Mouse (Mus musculus): ENCODE data around the gene Olfr56. TPM values are rescaled to one million over a fixed set of nuclear protein-coding genes. Genes with fewer than 3 reads are reported as not detected.

The Olfr56 gene
- polyA plus RNA-seq, 1 experiment from 2014 or later: 0.09 TPM

DNA sequence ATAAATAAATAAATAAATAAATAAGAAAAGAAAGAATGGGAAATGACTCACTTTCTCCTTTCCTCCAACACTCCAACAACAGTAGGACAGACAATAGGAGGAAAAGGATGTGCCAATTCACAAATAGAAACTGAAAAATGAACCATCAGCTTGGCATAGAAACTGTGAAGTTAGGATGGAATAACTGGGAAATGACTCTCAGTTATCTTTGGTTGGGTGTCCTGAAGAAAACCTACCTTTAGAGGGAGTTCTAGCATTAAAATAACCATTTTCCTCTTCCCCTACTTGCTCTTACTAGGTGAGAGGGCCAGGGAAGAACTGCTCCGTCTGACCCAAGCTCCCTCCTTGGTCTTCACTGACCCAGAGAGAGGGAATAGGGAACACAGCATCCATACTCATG, 127.1 kb downstream of the Olfr56 start:
- 75% methylated on average over 1 of the region's 1 CpGs for whole genome bisulfite sequencing

DNA sequence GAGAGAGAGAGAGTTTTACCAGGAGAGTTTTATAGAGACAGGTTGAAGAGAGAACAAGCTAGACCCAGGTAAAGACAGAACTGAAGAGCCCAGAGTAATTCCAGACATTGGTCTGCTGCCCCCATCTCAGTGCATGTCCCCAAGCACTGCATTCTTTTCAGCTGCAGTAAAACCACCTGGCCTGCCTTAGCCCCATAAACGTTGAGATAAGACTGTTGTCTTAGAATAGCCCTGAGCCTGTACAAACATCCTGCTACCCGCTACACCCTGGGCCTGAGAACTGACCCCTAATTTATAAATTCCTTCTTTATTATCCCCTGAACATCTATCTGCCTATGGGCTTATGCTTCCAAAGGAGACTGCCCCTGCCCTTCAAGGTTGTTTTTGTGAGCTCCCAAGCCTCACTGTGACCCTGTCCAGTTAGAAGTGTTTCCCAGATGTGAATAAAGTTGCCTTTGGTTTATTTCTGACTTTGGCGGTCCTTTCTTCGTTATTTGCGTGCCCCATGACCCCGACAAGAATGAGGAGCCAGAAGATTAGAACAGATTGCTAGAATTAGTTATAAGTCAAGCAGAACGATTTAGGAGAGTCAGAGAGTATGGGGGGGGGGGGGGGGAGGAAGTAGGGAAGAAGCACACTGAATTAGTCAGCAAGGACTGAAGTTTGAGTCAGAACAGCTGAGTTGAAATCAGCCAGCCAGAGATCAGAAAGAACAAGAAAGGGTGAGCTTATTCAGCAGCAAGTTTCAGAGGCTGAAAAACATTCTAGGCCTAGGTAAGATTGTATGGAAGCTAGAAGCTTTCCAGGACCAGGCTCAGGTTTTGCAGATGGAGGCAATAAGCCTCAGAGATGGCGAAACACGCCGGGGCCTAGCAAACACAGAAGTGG, 129.2 kb downstream of the Olfr56 start:
- Histone ChIP-seq H3K36me3 (ENCODE audit: insufficient read depth, low read length) (no peaks in the 10 kb centered on the region), H3K4me1 (replicated peaks; ENCODE audit: insufficient read depth, low read length) (no peaks in the 10 kb centered on the region), H3K27me3 (ENCODE audit: insufficient read depth, low read length) (no peaks in the 10 kb centered on the region), H3K9me3 (replicated peaks; ENCODE audit: low read length) (no peaks in the 10 kb centered on the region), H3K4me2 (ENCODE audit: low read length) (no peak overlapping the region), H3K27ac (no peak overlapping the region), H3K9ac (ENCODE audit: low read depth, low read length) (no peak overlapping the region), H3K4me3 (replicated peaks; ENCODE audit: low read depth, low read length) (no peak overlapping the region)
- ATAC-seq (replicated peaks; ENCODE audit: low FRiP score, low read depth) (no peak), DNase-seq (ENCODE audit: low spot score) (no peak)
- TF ChIP-seq CTCF (IDR thresholded peaks at IDR 0.05; ENCODE audit: low read depth): no peak
- 45% methylated on average over 10 of the region's 10 CpGs for WGBS

More for the DNA sequence above, 127.1 kb downstream of the Olfr56 start:
- ATAC-seq (replicated peaks; ENCODE audit: low FRiP score, low read depth) (no peak), DNase-seq (ENCODE audit: low spot score) (peak; percentile 22)
- no peak for TF ChIP-seq CTCF (IDR thresholded peaks at IDR 0.05; ENCODE audit: low read depth)
- Histone ChIP-seq H3K4me1 (replicated peaks; ENCODE audit: insufficient read depth, low read length) (no peaks in the 10 kb centered on the region), H3K4me3 (replicated peaks; ENCODE audit: low read depth, low read length) (no peak overlapping the region), H3K36me3 (ENCODE audit: insufficient read depth, low read length) (no peaks in the 10 kb centered on the region), H3K27me3 (ENCODE audit: insufficient read depth, low read length) (no peaks in the 10 kb centered on the region), H3K27ac (no peak overlapping the region), H3K9ac (ENCODE audit: low read depth, low read length) (no peak overlapping the region), H3K4me2 (ENCODE audit: low read length) (no peak overlapping the region), H3K9me3 (replicated peaks; ENCODE audit: low read length) (no peaks in the 10 kb centered on the region)

DNA sequence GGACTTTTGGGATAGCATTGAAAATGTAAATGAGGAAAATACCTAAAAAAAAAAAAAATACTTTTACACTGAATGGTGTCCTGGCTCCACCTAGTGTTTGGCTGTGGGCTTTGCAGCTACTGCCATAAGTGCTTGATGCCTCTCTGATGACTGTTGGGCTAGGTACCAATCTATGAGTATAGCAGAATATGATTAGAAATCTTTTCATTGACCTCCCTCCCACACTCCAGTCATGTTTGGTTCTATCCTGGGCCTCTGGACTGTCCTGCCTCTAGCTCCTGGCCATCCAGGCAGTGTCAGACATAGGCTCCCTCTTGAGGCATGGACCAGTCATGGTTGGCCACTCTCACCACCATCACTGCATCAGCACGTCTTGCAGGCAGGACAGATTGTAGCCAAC, 130.1 kb downstream of the Olfr56 start:
- no peak overlapping the region for H3K9ac ChIP-seq (ENCODE audit: low read depth, low read length)
- DNase-seq (ENCODE audit: low spot score) (peak; percentile 57), ATAC-seq (replicated peaks; ENCODE audit: low FRiP score, low read depth) (no peak)
- TF ChIP-seq CTCF (IDR thresholded peaks at IDR 0.05; ENCODE audit: low read depth): peak; percentile 72
- no peak overlapping the region for H3K27ac ChIP-seq
- H3K27me3 ChIP-seq (ENCODE audit: insufficient read depth, low read length): no peaks in the 10 kb centered on the region
- H3K4me2 ChIP-seq (ENCODE audit: low read length): no peak overlapping the region
- H3K9me3 ChIP-seq (replicated peaks; ENCODE audit: low read length): no peaks in the 10 kb centered on the region
- H3K4me3 ChIP-seq (replicated peaks; ENCODE audit: low read depth, low read length): no peak overlapping the region
- no peaks in the 10 kb centered on the region for H3K4me1 ChIP-seq (replicated peaks; ENCODE audit: insufficient read depth, low read length)
- H3K36me3 ChIP-seq (ENCODE audit: insufficient read depth, low read length): no peaks in the 10 kb centered on the region
- 48% methylated on average over 1 of the region's 1 CpGs for WGBS

DNA sequence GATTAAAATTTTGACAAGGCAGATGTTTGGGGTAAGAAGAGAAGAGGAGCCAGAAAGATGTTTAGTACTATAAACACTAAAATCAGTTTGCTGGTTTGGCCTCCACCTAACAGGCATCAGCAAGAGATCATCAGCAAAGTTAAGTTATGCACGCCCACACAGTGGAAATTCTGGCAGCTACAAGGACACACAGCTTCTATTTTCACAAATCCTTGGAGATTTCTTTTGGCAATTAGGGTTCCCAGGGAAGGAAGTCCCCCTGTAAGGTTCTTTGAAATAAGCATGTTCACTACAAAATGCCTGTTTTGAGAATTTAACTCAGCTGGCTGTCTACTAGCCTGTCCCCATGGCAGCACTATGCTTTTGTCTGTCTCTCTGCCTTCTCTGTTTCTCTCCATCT, 132.3 kb downstream of the Olfr56 start:
- H3K36me3 ChIP-seq (ENCODE audit: insufficient read depth, low read length): no peaks in the 10 kb centered on the region
- TF ChIP-seq CTCF (IDR thresholded peaks at IDR 0.05; ENCODE audit: low read depth): no peak
- no peaks in the 10 kb centered on the region for H3K9me3 ChIP-seq (replicated peaks; ENCODE audit: low read length)
- no peaks in the 10 kb centered on the region for H3K4me1 ChIP-seq (replicated peaks; ENCODE audit: insufficient read depth, low read length)
- no peaks in the 10 kb centered on the region for H3K27me3 ChIP-seq (ENCODE audit: insufficient read depth, low read length)
- DNase-seq (ENCODE audit: low spot score) (no peak), ATAC-seq (replicated peaks; ENCODE audit: low FRiP score, low read depth) (no peak)
- WGBS: 59% methylated on average over 1 of the region's 1 CpGs
- no peak overlapping the region for H3K4me2 ChIP-seq (ENCODE audit: low read length)
- H3K27ac ChIP-seq: no peak overlapping the region
- H3K4me3 ChIP-seq (replicated peaks; ENCODE audit: low read depth, low read length): no peak overlapping the region
- no peak overlapping the region for H3K9ac ChIP-seq (ENCODE audit: low read depth, low read length)

DNA sequence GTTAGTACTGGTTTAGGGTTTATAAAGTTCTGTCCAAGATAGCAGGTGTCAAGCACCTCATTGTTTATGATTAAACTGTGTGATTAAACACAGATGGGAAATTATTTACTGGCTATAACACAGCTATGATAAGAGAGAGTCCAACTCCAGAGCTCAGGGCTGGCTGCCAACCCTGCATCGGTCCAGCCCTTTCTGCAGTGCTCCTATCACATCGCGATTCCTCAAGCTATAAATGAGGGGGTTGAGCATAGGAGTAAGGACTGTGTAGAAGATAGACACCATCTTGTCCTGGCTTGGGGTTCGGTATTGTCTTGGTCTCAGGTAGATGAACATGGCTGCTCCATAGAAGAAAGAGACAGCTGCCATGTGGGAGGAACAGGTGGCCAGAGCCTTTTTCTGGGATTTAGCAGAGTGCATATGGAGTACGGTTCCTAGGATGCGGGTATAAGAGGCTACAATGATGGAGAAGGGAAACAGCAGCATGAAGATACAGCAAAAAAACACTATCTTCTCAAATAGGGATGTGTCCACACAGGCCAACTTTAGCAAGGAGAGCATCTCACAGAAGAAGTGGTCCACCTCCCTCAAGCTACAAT, 134.0 kb downstream of the Olfr56 start:
- DNase-seq (ENCODE audit: low spot score) (no peak), ATAC-seq (replicated peaks; ENCODE audit: low FRiP score, low read depth) (no peak)
- Histone ChIP-seq H3K4me1 (replicated peaks; ENCODE audit: insufficient read depth, low read length) (no peaks in the 10 kb centered on the region), H3K4me3 (replicated peaks; ENCODE audit: low read depth, low read length) (no peak overlapping the region), H3K27me3 (ENCODE audit: insufficient read depth, low read length) (no peaks in the 10 kb centered on the region), H3K4me2 (ENCODE audit: low read length) (no peak overlapping the region), H3K36me3 (ENCODE audit: insufficient read depth, low read length) (no peaks in the 10 kb centered on the region), H3K9ac (ENCODE audit: low read depth, low read length) (no peak overlapping the region), H3K27ac (no peak overlapping the region), H3K9me3 (replicated peaks; ENCODE audit: low read length) (no peaks in the 10 kb centered on the region)
- 79% methylated on average over 6 of the region's 6 CpGs for WGBS
- no peak for TF ChIP-seq CTCF (IDR thresholded peaks at IDR 0.05; ENCODE audit: low read depth)

DNA sequence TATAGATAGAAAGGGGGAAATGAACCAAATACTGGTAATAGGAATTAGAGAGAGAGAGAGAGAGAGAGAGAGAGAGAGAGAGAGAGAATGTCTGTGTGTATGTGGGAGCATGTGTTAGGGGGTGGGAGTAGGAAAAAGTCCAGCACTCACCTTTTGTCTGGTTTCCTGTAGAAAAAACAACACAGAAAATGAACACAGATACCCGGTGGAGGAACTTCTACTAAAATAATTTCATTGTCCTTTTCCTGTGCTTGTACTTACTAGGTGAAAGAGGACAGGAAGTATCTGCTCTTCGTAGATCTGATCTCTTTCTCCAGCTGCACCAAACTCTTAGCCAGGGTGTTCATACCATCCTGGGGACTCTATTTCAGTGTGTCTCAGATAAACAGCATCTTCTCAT, 135.5 kb downstream of the Olfr56 start:
- Histone ChIP-seq H3K4me2 (ENCODE audit: low read length) (no peak overlapping the region), H3K27me3 (ENCODE audit: insufficient read depth, low read length) (no peaks in the 10 kb centered on the region), H3K4me3 (replicated peaks; ENCODE audit: low read depth, low read length) (no peak overlapping the region), H3K9ac (ENCODE audit: low read depth, low read length) (no peak overlapping the region), H3K36me3 (ENCODE audit: insufficient read depth, low read length) (no peaks in the 10 kb centered on the region), H3K27ac (no peak overlapping the region), H3K4me1 (replicated peaks; ENCODE audit: insufficient read depth, low read length) (no peaks in the 10 kb centered on the region), H3K9me3 (replicated peaks; ENCODE audit: low read length) (no peaks in the 10 kb centered on the region)
- ATAC-seq (replicated peaks; ENCODE audit: low FRiP score, low read depth) (no peak), DNase-seq (ENCODE audit: low spot score) (peak; percentile 14)
- no peak for TF ChIP-seq CTCF (IDR thresholded peaks at IDR 0.05; ENCODE audit: low read depth)
- WGBS: 39% methylated on average over 2 of the region's 2 CpGs
